Mouse (Mus musculus) thymus, postnatal 4 days (tissue): ENCODE results near the gene Oosp2.
A peak's percentile ranks its signal among the peaks of the same experiment; 100 is the strongest.

Source experiments
- DNase-seq: peaks from one replicate; pipeline ENCODE4 v3.0.0; 2021

The Oosp2 gene

GRCm38 (mm10) chr19:11602026-11602425, 58.3 kb downstream of the Oosp2 start:
- peak; percentile 53 for DNase-seq

- no peak for DNase-seq
These were observed 59.0 kb downstream of the Oosp2 start for GRCm38 (mm10) chr19:11601349-11601748.
